Mouse (Mus musculus): Measurements from ENCODE around the gene Nostrin.

GRCm38 (mm10) chr2:69098701-69099100, 36.9 kb upstream of the Nostrin start:
- TF ChIP-seq POLR2A (IDR thresholded peaks at IDR 0.05; ENCODE audit: low read depth, low read length) (no peak), CTCF (IDR thresholded peaks at IDR 0.05; ENCODE audit: extremely low read depth, insufficient read depth, insufficient read length, insufficient replicate concordance) (no peak)
